Mouse (Mus musculus): ENCODE measurements around the gene Arhgap23. TPM values are rescaled to one million over a fixed set of nuclear protein-coding genes. Genes with fewer than 3 reads are reported as not detected.

The Arhgap23 gene
- polyA plus RNA-seq, 1 experiment from 2014 or later, result 7.9 TPM

DNA sequence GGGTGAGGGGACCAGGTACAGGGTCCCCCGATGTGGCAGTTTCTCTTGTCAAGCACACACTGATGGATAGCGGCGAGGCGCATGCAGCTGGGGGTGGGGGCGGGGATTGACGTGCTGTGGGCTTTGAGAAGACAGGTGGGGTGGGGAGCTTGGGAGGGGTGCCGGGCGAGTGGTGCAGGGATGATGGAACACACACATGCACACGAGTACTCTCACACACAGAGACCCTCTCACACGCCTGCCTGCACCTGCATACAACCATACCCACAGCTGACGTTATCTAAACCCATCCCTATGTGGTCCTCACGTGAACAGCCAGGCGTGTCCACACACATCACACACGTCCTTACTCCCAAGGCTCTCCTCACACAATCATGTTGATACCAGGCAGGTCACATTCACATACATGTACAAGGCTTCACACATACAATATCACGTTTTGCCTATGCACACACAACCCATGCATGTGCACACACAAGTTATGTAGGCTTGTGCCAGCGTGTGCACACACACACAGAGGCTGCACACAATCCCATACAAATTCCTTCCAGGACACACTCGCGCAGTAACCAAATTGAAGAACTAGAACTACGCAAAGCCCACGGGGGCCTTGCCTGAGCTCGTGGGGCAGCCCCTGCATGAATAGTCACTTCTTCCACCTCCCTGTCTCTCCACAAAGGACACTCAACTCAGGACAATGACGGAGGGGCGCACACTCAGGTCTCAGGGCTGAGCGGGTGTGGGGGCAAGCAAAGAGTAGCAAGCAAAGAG is 94.6 kb downstream of the Arhgap23 start:
- H3K36me3 ChIP-seq (ENCODE audit: insufficient read depth), result no peaks in the 10 kb centered on the region
- H3K27me3 ChIP-seq (ENCODE audit: insufficient read depth, low read length), result no peaks in the 10 kb centered on the region
- no peak for TF ChIP-seq CTCF (IDR thresholded peaks at IDR 0.05; ENCODE audit: low read depth)
- DNase-seq, result no peak
- no peak overlapping the region for H3K4me3 ChIP-seq (ENCODE audit: low read depth, low read length)
- no peaks in the 10 kb centered on the region for H3K9me3 ChIP-seq (ENCODE audit: low read depth, low read length)
- H3K4me1 ChIP-seq (ENCODE audit: insufficient read depth), result no peaks in the 10 kb centered on the region; the same call in 1 of the 2 replicates
- H3K4me2 ChIP-seq, result no peak overlapping the region
- 51% methylated on average over 24 of the region's 24 CpGs for WGBS
- no peak overlapping the region for H3K27ac ChIP-seq (ENCODE audit: low read depth)
- no peak overlapping the region for H3K9ac ChIP-seq
- no peak for ATAC-seq (ENCODE audit: insufficient read depth)

DNA sequence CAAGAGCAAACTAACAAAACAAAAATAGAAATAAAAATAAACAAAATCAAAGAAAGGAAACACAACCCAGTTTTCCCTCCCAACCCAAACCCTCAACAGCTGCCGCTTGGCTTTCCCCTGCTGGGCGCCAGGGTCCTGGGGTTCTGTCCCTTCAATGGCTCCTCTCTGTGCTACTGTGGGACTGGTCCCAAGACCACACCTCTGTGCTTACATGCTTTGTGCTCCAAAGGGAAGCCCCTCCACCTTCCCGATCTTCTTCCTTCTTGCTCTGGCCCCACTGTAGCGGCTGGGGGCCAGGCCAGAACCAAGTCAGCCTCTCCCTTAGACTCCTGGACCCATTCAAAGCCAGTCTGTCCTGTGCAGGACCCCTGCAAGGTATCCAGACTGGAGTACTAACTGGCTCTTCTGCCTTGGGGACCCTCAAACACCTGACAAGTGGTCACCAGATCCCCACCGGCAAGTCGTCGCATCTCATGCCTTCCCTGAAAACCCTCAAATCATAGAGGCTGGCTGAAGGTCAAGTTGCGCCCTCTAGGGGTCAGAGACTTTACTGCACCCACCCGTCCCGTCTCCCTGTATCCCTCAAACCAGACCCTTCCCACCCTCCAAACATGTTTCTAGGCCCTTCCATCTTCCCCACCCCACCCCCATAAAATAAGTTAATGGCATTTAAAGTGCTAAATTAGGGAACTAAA is 95.8 kb downstream of the Arhgap23 start:
- H3K27me3 ChIP-seq (ENCODE audit: insufficient read depth, low read length), result no peaks in the 10 kb centered on the region
- ATAC-seq (ENCODE audit: insufficient read depth) (no peak), DNase-seq (peak; percentile 79)
- no peak overlapping the region for H3K9ac ChIP-seq
- TF ChIP-seq CTCF (IDR thresholded peaks at IDR 0.05; ENCODE audit: low read depth), result peak; percentile 81
- H3K36me3 ChIP-seq (ENCODE audit: insufficient read depth), result no peaks in the 10 kb centered on the region
- H3K27ac ChIP-seq (ENCODE audit: low read depth), result peak overlapping the region; percentile 61; the same call in 1 of the 2 replicates
- 33% methylated on average over 10 of the region's 10 CpGs for WGBS
- no peaks in the 10 kb centered on the region for H3K9me3 ChIP-seq (ENCODE audit: low read depth, low read length)
- no peak overlapping the region for H3K4me3 ChIP-seq (ENCODE audit: low read depth, low read length)
- H3K4me1 ChIP-seq (ENCODE audit: insufficient read depth), result no peaks in the 10 kb centered on the region; the same call in 1 of the 2 replicates
- H3K4me2 ChIP-seq, result peak overlapping the region; percentile 42; the same call in 1 of the 2 replicates

DNA sequence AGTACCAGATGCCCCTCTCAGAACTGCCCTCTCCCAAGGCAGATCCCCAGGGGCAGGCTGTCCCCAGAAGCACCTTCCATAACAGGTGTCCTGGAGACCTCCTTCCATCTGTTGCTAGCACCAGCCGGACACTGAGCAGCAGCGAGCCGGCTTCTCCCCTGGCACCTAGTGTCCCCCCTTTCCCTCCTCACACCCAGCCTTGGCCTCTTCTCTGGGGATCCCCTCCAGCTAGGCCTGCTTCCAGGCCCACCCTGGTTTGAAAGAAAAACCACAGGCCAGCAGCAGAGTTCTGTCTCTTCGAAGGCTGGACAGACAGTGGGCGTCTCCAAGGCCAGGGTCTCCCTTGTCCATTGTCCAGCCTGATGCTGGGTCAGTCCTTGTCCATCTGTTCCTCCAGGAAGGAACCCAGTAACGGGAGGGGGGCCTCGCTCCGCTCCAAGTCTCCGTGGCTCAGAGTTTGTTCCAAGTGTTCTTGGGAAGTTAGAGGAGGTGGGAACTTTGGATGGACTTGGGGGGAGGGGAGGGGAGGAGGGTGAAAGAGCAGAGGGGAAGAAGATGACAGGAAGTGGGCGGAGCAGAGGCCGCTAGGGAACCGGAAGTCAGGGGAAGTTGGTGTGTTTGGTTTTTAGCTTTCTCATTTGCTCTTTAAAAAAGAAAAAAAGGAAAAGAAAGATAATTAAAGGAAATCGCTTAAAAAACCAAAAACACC is 96.5 kb downstream of the Arhgap23 start:
- WGBS, result 43% methylated on average over 13 of the region's 13 CpGs
- ATAC-seq (ENCODE audit: insufficient read depth) (peak; percentile 38; the same call in 1 of the 2 replicates), DNase-seq (peak; percentile 62)
- Histone ChIP-seq H3K4me2 (peak overlapping the region; percentile 42), H3K9ac (no peak overlapping the region), H3K27me3 (ENCODE audit: insufficient read depth, low read length) (no peaks in the 10 kb centered on the region), H3K4me1 (ENCODE audit: insufficient read depth) (no peaks in the 10 kb centered on the region; the same call in 1 of the 2 replicates), H3K9me3 (ENCODE audit: low read depth, low read length) (no peaks in the 10 kb centered on the region), H3K36me3 (ENCODE audit: insufficient read depth) (no peaks in the 10 kb centered on the region), H3K27ac (ENCODE audit: low read depth) (peak overlapping the region; percentile 61; the same call in 1 of the 2 replicates), H3K4me3 (ENCODE audit: low read depth, low read length) (no peak overlapping the region; the same call in 1 of the 2 replicates)
- TF ChIP-seq CTCF (IDR thresholded peaks at IDR 0.05; ENCODE audit: low read depth), result no peak

DNA sequence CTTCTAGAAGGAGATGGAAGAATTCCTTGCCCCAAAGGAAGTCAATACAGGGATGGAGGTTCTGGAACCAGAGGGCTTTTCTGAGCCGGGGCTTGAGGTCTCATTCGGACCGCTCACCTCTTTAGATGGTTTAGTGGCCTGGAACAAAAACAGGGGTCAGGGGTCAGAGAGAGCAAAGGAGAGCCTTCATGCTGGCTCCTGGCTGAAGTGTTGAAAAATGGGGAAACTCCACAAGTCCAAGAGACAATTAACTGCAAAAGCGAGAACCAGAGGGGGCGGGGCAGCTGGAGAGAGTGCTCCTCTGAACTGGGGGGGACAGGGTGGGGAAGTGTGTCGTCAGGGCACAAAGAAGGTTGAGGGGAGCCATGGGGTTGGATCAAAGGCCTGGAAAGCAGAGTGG is 97.2 kb downstream of the Arhgap23 start:
- Histone ChIP-seq H3K4me1 (ENCODE audit: insufficient read depth) (no peaks in the 10 kb centered on the region; the same call in 1 of the 2 replicates), H3K9me3 (ENCODE audit: low read depth, low read length) (no peaks in the 10 kb centered on the region), H3K27ac (ENCODE audit: low read depth) (no peak overlapping the region), H3K4me3 (ENCODE audit: low read depth, low read length) (no peak overlapping the region), H3K27me3 (ENCODE audit: insufficient read depth, low read length) (no peaks in the 10 kb centered on the region), H3K4me2 (no peak overlapping the region), H3K9ac (no peak overlapping the region), H3K36me3 (ENCODE audit: insufficient read depth) (no peaks in the 10 kb centered on the region)
- DNase-seq, result no peak
- WGBS, result 67% methylated on average over 6 of the region's 6 CpGs
- ATAC-seq (ENCODE audit: insufficient read depth), result no peak
- TF ChIP-seq CTCF (IDR thresholded peaks at IDR 0.05; ENCODE audit: low read depth), result no peak

DNA sequence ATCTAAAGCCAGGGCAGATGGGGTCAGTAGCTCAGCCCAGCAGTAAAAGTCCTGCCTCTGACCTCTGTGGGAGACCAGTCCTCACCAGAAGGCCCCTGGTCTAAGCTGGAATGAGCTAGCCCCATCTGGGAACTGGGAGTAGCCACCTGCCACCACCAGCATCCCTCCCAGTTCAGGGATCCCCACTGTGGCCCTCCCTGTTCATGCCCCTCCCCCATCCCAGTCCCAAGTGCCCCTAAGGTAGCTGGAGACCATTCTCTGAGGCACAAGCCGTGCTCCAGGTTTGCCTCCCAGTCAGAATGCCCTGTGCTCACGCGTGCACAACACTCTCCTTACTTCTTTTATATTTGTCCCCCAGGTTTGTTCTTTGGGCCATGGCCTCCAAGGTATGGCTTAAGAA is 97.7 kb downstream of the Arhgap23 start:
- DNase-seq (no peak), ATAC-seq (ENCODE audit: insufficient read depth) (no peak)
- Histone ChIP-seq H3K36me3 (ENCODE audit: insufficient read depth) (no peaks in the 10 kb centered on the region), H3K4me2 (no peak overlapping the region), H3K9me3 (ENCODE audit: low read depth, low read length) (no peaks in the 10 kb centered on the region), H3K27ac (ENCODE audit: low read depth) (no peak overlapping the region), H3K9ac (no peak overlapping the region), H3K27me3 (ENCODE audit: insufficient read depth, low read length) (no peaks in the 10 kb centered on the region), H3K4me3 (ENCODE audit: low read depth, low read length) (no peak overlapping the region), H3K4me1 (ENCODE audit: insufficient read depth) (no peaks in the 10 kb centered on the region; the same call in 1 of the 2 replicates)
- no peak for TF ChIP-seq CTCF (IDR thresholded peaks at IDR 0.05; ENCODE audit: low read depth)
- 76% methylated on average over 3 of the region's 3 CpGs for WGBS

DNA sequence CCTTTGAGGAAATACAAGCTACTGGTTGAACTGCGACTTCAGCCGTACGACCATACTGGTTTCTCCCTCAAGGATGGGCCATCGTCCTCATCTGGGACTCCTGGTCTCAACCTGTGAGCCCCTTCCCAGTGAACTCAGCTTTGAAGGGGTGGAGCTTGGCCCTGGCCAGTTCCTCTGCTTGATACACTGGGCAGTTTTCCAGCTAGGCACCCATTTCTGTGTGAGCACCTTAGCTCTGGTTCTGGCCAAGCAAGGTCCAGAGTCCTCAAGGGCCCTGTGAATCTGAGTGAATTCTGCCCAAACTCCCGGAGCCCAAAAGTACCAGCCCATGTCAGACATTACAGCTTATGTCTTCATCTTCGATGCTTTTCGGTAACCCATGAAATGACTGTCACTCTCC is 105.2 kb downstream of the Arhgap23 start:
- Histone ChIP-seq H3K9ac (no peak overlapping the region), H3K36me3 (ENCODE audit: insufficient read depth) (no peaks in the 10 kb centered on the region), H3K4me3 (ENCODE audit: low read depth, low read length) (no peak overlapping the region), H3K4me2 (no peak overlapping the region), H3K9me3 (ENCODE audit: low read depth, low read length) (no peaks in the 10 kb centered on the region), H3K27me3 (ENCODE audit: insufficient read depth, low read length) (no peaks in the 10 kb centered on the region), H3K27ac (ENCODE audit: low read depth) (no peak overlapping the region), H3K4me1 (ENCODE audit: insufficient read depth) (peaks cover 6% of the 10 kb centered on the region)
- ATAC-seq (ENCODE audit: insufficient read depth) (no peak), DNase-seq (no peak)
- no peak for TF ChIP-seq CTCF (IDR thresholded peaks at IDR 0.05; ENCODE audit: low read depth)
- WGBS, result 87% methylated on average over 7 of the region's 7 CpGs

Measured in lung, embryonic 14.5 days (tissue).